Mouse (Mus musculus) ES-E14 (cell line): ENCODE measurements around the gene Sgca.

ENCODE experiments used
- CHD2 ChIP-seq: IDR thresholded peaks from 2 replicates; pipeline ENCODE4 v1.6.1; 2014; ENCODE audit warnings: mild to moderate bottlenecking, low read depth, low read length, inconsistent platforms
- MAFK ChIP-seq: IDR thresholded peaks from 2 replicates; pipeline ENCODE4 v1.6.1; 2014; ENCODE audit warnings: mild to moderate bottlenecking, low read depth, low read length, inconsistent platforms; ENCODE audit not compliant: insufficient read depth
- ZC3H11A ChIP-seq: IDR thresholded peaks from 2 replicates; pipeline ENCODE4 v1.6.1; 2012; ENCODE audit warnings: low read depth, mild to moderate bottlenecking, inconsistent platforms, low read length, borderline replicate concordance

DNA sequence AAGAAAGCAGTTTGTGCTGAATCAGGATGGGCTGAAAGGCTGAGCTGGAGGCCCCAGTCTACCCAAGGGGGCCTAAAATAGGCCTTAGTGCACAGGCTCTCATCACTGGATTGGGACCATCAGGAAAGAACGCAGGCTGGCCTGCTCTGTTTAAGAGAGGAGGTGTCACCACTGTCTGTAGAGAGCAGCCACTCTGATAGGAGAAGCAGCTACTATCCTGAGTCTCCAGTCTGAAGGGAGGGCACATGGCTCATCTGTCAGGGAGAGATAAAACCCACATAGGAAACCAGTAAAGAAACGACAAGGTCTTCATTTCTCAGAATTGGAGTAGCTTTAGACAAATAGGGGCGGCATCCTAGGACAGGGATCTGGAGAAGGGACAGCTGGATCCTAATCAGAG lies 35.9 kb upstream of the Sgca start:
- TF ChIP-seq MAFK = no peak
- no peak for TF ChIP-seq ZC3H11A
- no peak for TF ChIP-seq CHD2
